Mouse (Mus musculus) heart, embryonic 16.5 days (tissue): ENCODE results near the gene D16Ertd472e. TPM values are rescaled to one million over a fixed set of nuclear protein-coding genes. Genes with fewer than 3 reads are reported as not detected.

Source experiments
- ATAC-seq: fragments of 200-750 bp; cut with Nextera tagmentation; replicated peaks from 2 replicates; pipeline ENCODE4 v1.8.0; 2017; ENCODE audit warnings: moderate number of reproducible peaks; ENCODE audit not compliant: insufficient read depth, low FRiP score; ENCODE audit errors: extremely low read depth
- H3K27ac ChIP-seq: fragments of 300-500 bp; sonication (generic); 2 replicates; pipeline ENCODE4 v1.5.1; 2014; ENCODE audit warnings: mild to moderate bottlenecking, low read length, control low read depth, moderate library complexity
- H3K27me3 ChIP-seq: fragments of 300-500 bp; sonication (generic); 2 replicates; pipeline ENCODE4 v1.6.1; 2014; ENCODE audit warnings: low read length, mixed read lengths; ENCODE audit not compliant: control insufficient read depth, insufficient read depth
- H3K36me3 ChIP-seq: fragments of 300-500 bp; sonication (generic); 2 replicates; pipeline ENCODE4 v1.6.1; 2014; ENCODE audit not compliant: control insufficient read depth, insufficient read depth
- H3K4me1 ChIP-seq: fragments of 300-500 bp; sonication (generic); 2 replicates; pipeline ENCODE4 v1.6.1; 2014; ENCODE audit warnings: low read length, mixed read lengths; ENCODE audit not compliant: control insufficient read depth, insufficient read depth
- H3K4me2 ChIP-seq: fragments of 300-500 bp; sonication (generic); 2 replicates; pipeline ENCODE4 v1.6.1; 2014; ENCODE audit warnings: low read depth, mild to moderate bottlenecking, control low read depth, low read length
- H3K4me3 ChIP-seq: fragments of 300-500 bp; sonication (generic); 2 replicates; pipeline ENCODE4 v1.5.1; 2014; ENCODE audit warnings: mild to moderate bottlenecking, control low read depth, low read length
- H3K9ac ChIP-seq: fragments of 300-500 bp; sonication (generic); 2 replicates; pipeline ENCODE4 v1.6.1; 2014; ENCODE audit warnings: low read length, control low read depth
- H3K9me3 ChIP-seq: fragments of 300-500 bp; sonication (generic); replicated peaks from 2 replicates; pipeline ENCODE4 v1.6.1; 2016; ENCODE audit warnings: low read length; ENCODE audit not compliant: control insufficient read depth
- WGBS: fragments of 180-500 bp; shearing (Covaris S2); extraction: QIAGEN DNeasy Blood & Tissue Kit; methylation state at CpG from one replicate; pipeline ENCODE4 v1.1.7; 2014; 5-methylcytosine and 5-hydroxymethylcytosine counted together
- polyA plus RNA-seq: library from polyadenylated mRNA; unstranded; fragments of >200 nt; fragmentation: Nextera tagmentation; extraction: Ambion mirVana; gene quantifications from 2 replicates; pipeline ENCODE4 v1.2.1, GENCODE M21; 2015

D16Ertd472e gene
- polyA plus RNA-seq, 1 experiment from 2014 or later, result 9.6 TPM

GRCm38 (mm10) chr16:78591130-78591529 lies 14.6 kb upstream of the D16Ertd472e start:
- Histone ChIP-seq H3K27me3 (no peaks in the 10 kb centered on the region), H3K27ac (no peak overlapping the region), H3K9me3 (no peaks in the 10 kb centered on the region), H3K4me2 (no peak overlapping the region), H3K4me1 (no peaks in the 10 kb centered on the region), H3K36me3 (no peaks in the 10 kb centered on the region), H3K4me3 (no peak overlapping the region), H3K9ac (no peak overlapping the region)
- 65% methylated on average over 6 of the region's 6 CpGs for whole genome bisulfite sequencing
- no peak for ATAC-seq

GRCm38 (mm10) chr16:78588821-78589220 lies 12.3 kb upstream of the D16Ertd472e start:
- no peak overlapping the region for H3K4me2 ChIP-seq

GRCm38 (mm10) chr16:78586621-78587020 lies 10.1 kb upstream of the D16Ertd472e start:
- H3K4me3 ChIP-seq, result no peak overlapping the region
- H3K36me3 ChIP-seq, result no peaks in the 10 kb centered on the region
- H3K9ac ChIP-seq, result no peak overlapping the region
- H3K27ac ChIP-seq, result no peak overlapping the region
- WGBS, result 67% methylated on average over 7 of the region's 7 CpGs
- H3K4me1 ChIP-seq, result peaks cover 6% of the 10 kb centered on the region
- no peak for ATAC-seq
- no peaks in the 10 kb centered on the region for H3K27me3 ChIP-seq
- H3K9me3 ChIP-seq, result no peaks in the 10 kb centered on the region
- H3K4me2 ChIP-seq, result no peak overlapping the region

More at GRCm38 (mm10) chr16:78588821-78589220, 12.3 kb upstream of the D16Ertd472e start:
- 76% methylated on average over 2 of the region's 2 CpGs for WGBS
- Histone ChIP-seq H3K27me3 (no peaks in the 10 kb centered on the region), H3K9ac (no peak overlapping the region), H3K9me3 (no peaks in the 10 kb centered on the region), H3K27ac (no peak overlapping the region), H3K36me3 (no peaks in the 10 kb centered on the region), H3K4me1 (peaks cover 3% of the 10 kb centered on the region; the same call in 1 of the 2 replicates), H3K4me3 (no peak overlapping the region)
- no peak for ATAC-seq

- peaks cover 6% of the 10 kb centered on the region for H3K4me1 ChIP-seq
- no peaks in the 10 kb centered on the region for H3K27me3 ChIP-seq
- no peaks in the 10 kb centered on the region for H3K9me3 ChIP-seq
- no peak overlapping the region for H3K27ac ChIP-seq
- no peak overlapping the region for H3K9ac ChIP-seq
- H3K4me2 ChIP-seq, result no peak overlapping the region
- ATAC-seq, result no peak
- WGBS, result 68% methylated on average over 11 of the region's 11 CpGs
- no peak overlapping the region for H3K4me3 ChIP-seq
- no peaks in the 10 kb centered on the region for H3K36me3 ChIP-seq
Observed at GRCm38 (mm10) chr16:78585664-78586397, 9.3 kb upstream of the D16Ertd472e start.

GRCm38 (mm10) chr16:78585163-78585562 lies 8.7 kb upstream of the D16Ertd472e start:
- 51% methylated on average over 4 of the region's 4 CpGs for WGBS

GRCm38 (mm10) chr16:78583968-78584367 lies 7.5 kb upstream of the D16Ertd472e start:
- Histone ChIP-seq H3K4me3 (no peak overlapping the region), H3K36me3 (no peaks in the 10 kb centered on the region), H3K4me2 (no peak overlapping the region), H3K9ac (no peak overlapping the region), H3K4me1 (peaks cover 6% of the 10 kb centered on the region), H3K9me3 (no peaks in the 10 kb centered on the region), H3K27me3 (no peaks in the 10 kb centered on the region), H3K27ac (no peak overlapping the region)
- ATAC-seq, result no peak
- 82% methylated on average over 4 of the region's 4 CpGs for WGBS

More at GRCm38 (mm10) chr16:78585163-78585562, 8.7 kb upstream of the D16Ertd472e start:
- Histone ChIP-seq H3K27ac (no peak overlapping the region), H3K4me2 (no peak overlapping the region), H3K27me3 (no peaks in the 10 kb centered on the region), H3K9me3 (no peaks in the 10 kb centered on the region), H3K4me1 (peaks cover 6% of the 10 kb centered on the region), H3K9ac (no peak overlapping the region), H3K36me3 (no peaks in the 10 kb centered on the region), H3K4me3 (no peak overlapping the region)
- no peak for ATAC-seq

GRCm38 (mm10) chr16:78580387-78580786 lies 3.9 kb upstream of the D16Ertd472e start:
- 91% methylated on average over 7 of the region's 7 CpGs for WGBS
- H3K4me3 ChIP-seq, result no peak overlapping the region
- H3K9me3 ChIP-seq, result no peaks in the 10 kb centered on the region
- no peaks in the 10 kb centered on the region for H3K36me3 ChIP-seq
- no peak overlapping the region for H3K27ac ChIP-seq
- no peak overlapping the region for H3K9ac ChIP-seq
- ATAC-seq, result no peak
- no peaks in the 10 kb centered on the region for H3K27me3 ChIP-seq
- H3K4me1 ChIP-seq, result peaks cover 3% of the 10 kb centered on the region; the same call in 1 of the 2 replicates
- H3K4me2 ChIP-seq, result no peak overlapping the region

- H3K4me3 ChIP-seq, result no peak overlapping the region
- 83% methylated on average over 4 of the region's 4 CpGs for WGBS
- no peak for ATAC-seq
- no peak overlapping the region for H3K27ac ChIP-seq
- no peak overlapping the region for H3K4me2 ChIP-seq
- no peak overlapping the region for H3K9ac ChIP-seq
- no peaks in the 10 kb centered on the region for H3K9me3 ChIP-seq
- no peaks in the 10 kb centered on the region for H3K36me3 ChIP-seq
- H3K27me3 ChIP-seq, result no peaks in the 10 kb centered on the region
- peaks cover 7% of the 10 kb centered on the region; the same call in 1 of the 2 replicates for H3K4me1 ChIP-seq
Observed at GRCm38 (mm10) chr16:78579386-78579785, 2.9 kb upstream of the D16Ertd472e start.

- H3K4me2 ChIP-seq, result peak overlapping the region; percentile 85
- no peaks in the 10 kb centered on the region for H3K27me3 ChIP-seq
- no peak for ATAC-seq
- no peaks in the 10 kb centered on the region for H3K36me3 ChIP-seq
- H3K9ac ChIP-seq, result peak overlapping the region; percentile 90
- peak overlapping the region; percentile 92 for H3K27ac ChIP-seq
- WGBS, result 19% methylated on average over 14 of the region's 14 CpGs
- peaks cover 6% of the 10 kb centered on the region; the same call in 1 of the 2 replicates for H3K4me1 ChIP-seq
- peak overlapping the region; percentile 85 for H3K4me3 ChIP-seq
- H3K9me3 ChIP-seq, result no peaks in the 10 kb centered on the region
Observed at GRCm38 (mm10) chr16:78577085-78577671, 670 bp upstream of the D16Ertd472e start.
